Mouse (Mus musculus) spleen, adult 2 months (tissue): ENCODE data around the gene Astn2.

Experiments
- CTCF ChIP-seq: fragments of 200-500 bp; IDR thresholded peaks from 2 replicates; pipeline ENCODE4 v1.5.1; 2011; ENCODE audit warnings: mild to moderate bottlenecking, inconsistent platforms; ENCODE audit not compliant: insufficient read depth, insufficient read length, insufficient replicate concordance; ENCODE audit errors: extremely low read depth
- POLR2A ChIP-seq: fragments of 200-500 bp; IDR thresholded peaks from 2 replicates; pipeline ENCODE4 v1.6.1; 2011; ENCODE audit warnings: low read depth, low read length, inconsistent platforms

- no peak for TF ChIP-seq CTCF
- TF ChIP-seq POLR2A: no peak
Observed at GRCm38 (mm10) chr4:65758875-65759201, 645.6 kb downstream of the Astn2 start.
